Mouse (Mus musculus) gastrocnemius, postnatal 36 days (tissue): ENCODE measurements at regions not wholly inside any gene's neighbourhood (a gene's known extent, or its start where the extent isn't known, plus 50 kb on each side); places are given as distances from the start of the nearest gene placed in this dataset.

Source experiments
- DNase-seq, 2 experiments: peaks; one replicate each; pipeline ENCODE4 v3.0.0; 2022
- intact Hi-C: fragments of 180-260 bp; cut with DNase I; formaldehyde crosslinking; loops from one replicate; pipeline ENCODE4 v1.15.1; 2025

DNA sequence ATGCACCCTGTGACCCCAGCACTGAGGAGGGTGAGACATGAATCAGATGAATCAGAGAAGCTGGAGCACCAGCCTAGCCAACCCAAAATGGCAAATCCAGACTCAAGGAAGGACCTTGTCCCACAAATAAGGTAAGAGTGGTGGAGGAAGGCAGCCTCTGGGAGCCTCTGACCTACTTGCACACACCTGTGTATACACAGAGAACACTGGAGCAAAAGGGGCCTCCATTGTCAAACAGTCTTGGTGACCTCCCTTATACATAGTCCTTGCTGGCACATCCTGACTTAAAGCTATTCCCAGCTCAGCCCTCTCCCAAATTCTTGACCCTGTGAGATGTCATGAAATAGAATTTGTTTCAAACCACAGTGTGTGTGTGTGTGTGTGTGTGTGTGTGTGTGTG is 57.1 kb downstream of the Inhbb start:
- intact Hi-C loops, result no loop called here
- DNase-seq, result no peak

DNA sequence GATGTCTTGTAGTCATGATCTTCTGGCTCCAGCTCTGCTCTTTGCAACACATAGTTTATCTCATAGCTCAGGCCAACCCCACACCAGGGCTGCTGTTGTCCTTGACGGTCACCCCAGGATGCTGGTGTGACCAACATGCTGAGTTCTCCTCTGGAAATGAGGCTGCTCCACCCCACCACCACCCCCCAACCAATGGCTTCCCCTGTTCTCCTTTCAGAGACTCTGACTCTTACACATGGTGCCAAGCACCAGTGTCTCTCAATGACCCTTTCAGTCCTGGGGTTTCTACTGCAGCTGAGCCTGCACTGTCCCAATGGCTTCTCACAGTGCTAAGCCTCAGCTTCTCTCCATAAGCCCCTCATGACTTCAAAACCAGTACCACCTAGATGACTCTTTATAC is 64.0 kb downstream of the Inhbb start:
- intact Hi-C loops, result no loop called here
- no peak for DNase-seq

DNA sequence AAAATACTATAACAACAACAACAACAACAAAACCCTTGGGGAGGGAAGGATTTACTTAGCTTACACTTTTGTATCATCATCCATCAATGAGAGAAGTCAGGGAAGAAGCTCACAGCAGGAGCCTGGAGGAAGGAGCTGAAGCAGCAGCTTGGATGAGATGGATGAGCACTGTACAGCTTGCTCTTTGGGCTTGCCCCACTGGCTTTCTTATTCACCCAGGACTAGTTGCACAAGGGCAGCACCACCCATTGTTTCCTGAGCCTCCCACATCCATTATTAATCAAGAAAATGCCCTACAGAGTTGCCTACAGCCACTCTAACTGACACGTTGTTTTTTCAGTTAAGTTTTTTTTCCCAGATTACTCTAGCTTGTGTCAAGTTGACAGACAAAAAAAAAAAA is 65.1 kb downstream of the Inhbb start:
- DNase-seq, result no peak
- intact Hi-C loops, result no loop called here

DNA sequence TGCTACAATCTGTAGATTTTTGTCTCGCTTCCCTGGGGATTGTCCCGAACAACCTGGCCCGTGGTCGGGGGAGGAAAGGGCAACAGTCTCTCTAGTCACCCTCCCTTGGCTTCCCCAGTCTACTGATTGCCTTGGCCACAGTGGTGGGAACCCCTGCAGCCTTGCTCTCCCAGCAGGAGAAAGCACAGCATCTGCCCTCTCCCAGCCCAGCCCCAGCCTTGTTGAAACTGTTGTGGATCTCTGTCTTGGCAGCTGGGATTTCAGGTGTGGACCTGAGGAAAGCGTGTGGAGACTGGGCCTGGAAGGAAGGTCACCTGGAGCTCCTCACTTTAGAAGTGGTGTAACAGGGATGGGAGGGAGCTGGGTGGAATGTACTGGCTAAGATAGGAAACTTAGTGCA is 66.6 kb downstream of the Inhbb start:
- intact Hi-C loops, result no loop called here
- no peak for DNase-seq

DNA sequence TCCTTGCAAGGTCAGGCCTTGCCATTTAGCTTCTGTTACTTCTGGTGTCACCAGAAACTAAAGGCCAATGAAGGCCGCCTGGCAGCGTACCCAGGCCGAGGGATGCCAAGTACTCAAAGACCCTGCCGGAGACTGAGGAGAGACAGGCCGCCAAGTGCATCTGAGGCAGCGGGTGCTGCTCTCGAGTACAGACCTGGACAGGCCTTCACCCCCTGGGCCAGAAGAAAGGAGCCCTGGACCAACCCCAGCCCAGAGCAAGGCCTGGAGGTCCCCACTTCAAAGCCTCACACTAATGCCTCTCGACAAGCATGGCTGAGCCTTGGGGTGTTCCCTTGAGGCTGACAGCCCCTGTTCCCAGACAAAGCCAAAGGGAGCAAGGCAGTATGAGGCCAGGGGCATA is 70.5 kb downstream of the Inhbb start:
- DNase-seq, result no peak
- intact Hi-C loops, result no loop called here

DNA sequence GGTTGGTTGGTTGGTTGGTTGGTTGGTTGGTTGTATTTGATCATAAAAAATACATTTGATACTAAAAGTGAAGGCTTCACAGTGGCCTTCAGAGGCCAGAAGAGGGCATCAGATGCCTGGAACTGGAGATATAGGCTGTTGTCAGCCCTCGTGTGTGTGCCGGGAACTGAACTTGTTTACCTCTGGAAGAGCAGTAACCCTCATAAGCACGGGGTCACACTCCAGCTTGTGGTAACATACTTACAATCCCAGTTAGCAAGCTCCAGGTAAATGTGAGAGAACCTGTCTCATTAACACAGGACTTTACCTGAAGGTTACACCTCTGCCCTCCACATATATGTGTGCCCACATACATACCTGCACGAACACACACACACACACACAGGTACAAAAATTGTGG is 71.2 kb downstream of the Inhbb start:
- no peak for DNase-seq
- intact Hi-C loops, result no loop called here

DNA sequence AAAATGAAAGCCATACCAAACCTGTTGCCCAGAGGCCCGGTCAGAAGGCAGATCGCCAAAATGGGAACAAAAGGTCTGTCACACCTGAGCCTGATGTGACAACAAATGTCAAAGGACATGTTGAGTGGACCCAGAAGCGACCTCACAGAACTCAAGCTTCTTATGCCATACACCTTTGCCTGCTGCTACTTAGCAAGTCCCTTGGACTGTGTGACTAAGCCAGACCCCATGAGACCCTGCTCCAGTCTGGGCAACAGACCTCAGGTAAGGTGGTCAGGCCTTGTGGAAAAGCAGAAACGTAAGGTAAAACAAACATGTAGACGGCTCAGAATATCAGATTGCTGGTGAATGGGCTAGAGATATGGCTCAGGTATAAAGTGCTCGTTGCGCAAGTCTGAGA is 71.8 kb downstream of the Inhbb start:
- DNase-seq, result no peak
- intact Hi-C loops, result no loop called here

DNA sequence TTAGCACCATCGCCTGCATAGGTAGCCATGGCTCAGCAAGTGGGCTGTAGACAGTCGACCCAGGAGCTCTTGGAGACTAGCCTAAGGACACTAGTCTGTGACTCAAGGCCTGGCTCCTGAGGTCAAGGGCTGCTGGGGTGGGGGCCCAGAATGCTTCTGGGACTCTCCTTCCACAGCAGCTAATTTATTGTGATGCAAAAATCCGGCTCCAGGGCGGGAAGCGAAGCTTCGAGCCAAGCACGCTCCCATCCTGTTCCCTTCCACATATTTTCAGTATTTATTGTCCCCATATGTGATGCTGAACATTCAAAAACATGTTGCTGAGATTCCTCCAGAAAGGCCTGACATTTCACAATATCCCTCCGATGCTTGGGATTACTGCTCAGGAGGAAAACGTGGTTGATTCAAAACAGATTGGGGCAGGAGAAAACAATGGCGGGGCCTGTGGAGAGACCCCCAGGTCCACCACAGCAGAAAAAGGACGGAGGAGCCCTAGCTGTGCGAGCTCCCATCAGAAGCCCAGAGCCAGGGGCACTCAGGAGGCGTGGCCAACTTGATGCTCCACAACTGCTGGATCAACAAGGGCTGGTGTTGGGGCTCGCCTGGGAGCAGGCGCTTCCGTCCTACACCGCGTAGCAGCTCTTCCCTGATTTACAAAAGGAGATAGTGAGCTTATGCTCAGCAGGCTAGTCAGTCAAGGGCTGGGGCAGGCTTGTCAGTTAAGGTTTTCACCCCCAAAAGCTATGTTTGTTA is 73.4 kb downstream of the Inhbb start:
- DNase-seq, result no peak
- intact Hi-C loops, result no loop called here

DNA sequence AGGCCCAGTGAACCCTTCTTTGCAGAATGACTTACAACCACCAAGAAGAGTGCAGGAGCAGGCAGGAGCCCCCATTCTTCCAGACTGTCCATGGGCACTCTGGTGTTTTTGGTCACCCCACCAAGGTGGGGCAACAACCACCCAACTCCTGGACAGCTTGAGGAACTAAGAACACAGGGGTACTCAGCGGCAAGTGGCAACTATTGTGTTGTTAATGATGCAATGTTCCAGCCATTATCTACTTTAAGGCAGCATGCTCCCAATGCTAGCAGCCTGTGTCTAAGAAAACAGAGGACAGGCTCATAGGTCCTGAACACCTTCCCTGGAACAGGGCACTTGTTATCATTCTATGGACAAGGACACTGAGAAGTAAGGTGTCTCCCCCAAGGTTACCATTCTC is 74.3 kb downstream of the Inhbb start:
- DNase-seq, result no peak
- intact Hi-C loops, result no loop called here

DNA sequence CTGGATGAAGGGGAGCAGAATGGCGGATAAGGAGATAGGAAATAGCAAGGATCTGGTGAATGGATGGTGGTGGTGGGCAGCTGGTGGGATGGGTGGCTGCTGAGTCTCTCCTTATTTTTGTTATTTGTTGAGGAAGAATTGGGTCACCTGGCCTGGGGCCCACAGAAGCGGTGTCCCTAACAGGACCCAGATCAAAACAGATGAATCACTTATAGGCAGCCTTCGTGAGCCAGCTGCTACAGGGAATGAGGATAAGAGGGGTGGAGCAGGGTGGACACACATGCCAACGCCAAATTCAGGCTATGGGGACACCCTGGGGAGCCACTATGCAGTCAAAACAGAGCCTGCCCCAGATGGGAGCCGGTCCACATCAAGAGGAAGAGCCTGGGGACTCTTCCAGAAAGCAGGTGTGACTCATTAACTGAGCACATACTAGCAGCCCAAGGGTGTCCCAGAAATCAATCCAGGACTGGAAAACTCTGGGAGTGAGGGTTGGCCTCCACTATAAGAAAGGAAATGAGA is 75.4 kb downstream of the Inhbb start:
- intact Hi-C loops, result no loop called here
- no peak for DNase-seq

DNA sequence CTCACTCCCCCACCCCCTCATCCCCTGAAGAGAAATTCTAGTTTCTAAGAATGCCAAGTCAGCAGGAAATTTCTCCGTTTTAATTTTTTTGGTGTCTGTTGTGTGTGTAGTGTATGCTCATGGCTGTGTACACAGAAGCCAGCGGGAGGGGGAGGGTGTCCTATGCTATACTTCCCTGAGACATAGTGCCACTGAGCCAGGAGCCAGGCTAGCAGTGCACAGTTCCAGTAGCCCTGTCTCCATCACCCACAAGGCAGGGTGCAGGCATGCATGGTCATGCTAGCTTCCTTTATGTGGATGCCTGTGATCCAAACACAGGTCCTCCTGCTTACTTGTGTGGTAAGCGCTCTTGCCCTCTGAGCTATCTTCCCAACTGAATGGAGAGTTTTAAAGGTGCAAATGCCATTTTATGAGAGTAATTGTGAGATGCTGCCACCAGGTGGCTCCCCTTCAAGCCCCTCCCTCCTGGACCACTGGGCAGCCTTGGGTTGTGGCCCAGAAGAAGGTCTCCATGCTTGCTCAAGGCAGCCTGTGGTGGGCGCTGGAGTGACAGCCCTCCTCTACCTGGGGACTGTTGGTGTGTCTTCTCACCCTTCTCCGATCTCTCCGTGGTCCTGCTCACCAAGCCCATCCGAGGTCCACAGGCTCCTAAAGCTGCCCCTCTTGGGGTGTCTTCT is 76.8 kb downstream of the Inhbb start:
- intact Hi-C loops, result no loop called here
- DNase-seq, result no peak

DNA sequence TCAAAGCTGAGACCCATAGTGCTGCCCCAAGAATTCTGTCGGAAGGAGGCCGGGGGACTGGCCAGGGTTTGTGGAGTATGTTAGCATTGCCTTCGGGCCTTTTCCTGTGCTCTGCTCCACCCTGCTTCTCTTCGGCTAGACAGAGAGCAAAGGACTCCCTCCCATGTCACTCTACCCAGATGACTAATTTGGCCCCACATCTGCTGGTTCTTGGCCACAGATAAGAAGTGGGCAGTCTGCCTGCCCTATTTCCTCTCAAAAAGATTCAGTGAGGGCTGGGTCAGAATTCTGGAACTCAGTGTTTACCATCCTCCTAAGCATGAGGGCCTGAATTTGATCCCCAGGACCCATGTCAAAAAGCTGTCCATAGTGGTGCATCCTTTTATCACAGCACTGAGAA is 78.0 kb downstream of the Inhbb start:
- intact Hi-C loops, result no loop called here

DNA sequence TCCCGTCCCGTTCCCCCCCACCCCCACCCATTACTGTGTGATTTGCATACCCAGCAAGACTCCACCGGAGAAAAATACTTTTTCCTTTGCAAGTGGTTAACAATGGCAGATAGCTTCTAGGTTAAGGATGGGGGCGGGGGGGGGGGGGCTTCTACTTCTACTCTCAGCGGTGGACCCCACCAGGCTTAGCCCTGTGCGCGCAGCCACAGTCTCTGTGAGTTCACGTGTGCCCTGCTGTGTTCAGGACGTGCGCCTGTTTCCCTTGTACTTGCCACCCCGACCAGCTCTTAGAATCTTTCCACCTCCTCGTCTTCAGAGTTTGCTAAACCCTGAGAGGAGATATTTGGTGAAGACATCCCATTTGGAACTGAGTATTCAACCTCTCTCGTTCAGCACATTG is 86.9 kb downstream of the Inhbb start:
- DNase-seq, result no peak
- intact Hi-C loops, result no loop called here

More for the DNA sequence above, 78.0 kb downstream of the Inhbb start:
- no peak for DNase-seq

DNA sequence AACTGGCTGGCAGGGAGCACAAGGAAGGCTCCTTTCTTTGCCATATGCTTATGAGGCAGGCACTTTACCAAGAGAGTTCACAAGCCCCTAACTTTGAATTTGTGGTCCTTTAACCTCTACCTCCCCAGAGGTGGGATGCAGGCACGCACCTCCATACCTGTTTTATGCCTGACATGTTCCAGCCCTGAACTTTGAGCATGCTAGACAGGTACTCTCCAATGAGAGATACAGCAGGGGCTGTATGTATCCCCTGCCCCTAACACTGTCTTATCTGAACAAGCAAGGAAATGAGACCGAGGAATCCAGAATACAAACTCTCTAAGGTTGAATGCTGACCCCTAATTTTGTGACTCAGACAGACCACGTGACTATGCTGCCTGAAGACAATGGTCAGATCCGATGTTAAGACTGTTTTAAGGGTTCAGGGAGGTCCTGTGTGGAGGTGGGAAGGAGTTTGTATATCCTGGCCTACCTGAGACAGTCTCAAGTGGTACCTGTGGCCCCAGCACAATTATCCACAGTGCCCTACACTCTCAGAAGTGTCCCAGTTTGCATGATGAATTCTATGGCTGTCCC is 91.2 kb downstream of the Inhbb start:
- intact Hi-C loops, result no loop called here
- no peak for DNase-seq

DNA sequence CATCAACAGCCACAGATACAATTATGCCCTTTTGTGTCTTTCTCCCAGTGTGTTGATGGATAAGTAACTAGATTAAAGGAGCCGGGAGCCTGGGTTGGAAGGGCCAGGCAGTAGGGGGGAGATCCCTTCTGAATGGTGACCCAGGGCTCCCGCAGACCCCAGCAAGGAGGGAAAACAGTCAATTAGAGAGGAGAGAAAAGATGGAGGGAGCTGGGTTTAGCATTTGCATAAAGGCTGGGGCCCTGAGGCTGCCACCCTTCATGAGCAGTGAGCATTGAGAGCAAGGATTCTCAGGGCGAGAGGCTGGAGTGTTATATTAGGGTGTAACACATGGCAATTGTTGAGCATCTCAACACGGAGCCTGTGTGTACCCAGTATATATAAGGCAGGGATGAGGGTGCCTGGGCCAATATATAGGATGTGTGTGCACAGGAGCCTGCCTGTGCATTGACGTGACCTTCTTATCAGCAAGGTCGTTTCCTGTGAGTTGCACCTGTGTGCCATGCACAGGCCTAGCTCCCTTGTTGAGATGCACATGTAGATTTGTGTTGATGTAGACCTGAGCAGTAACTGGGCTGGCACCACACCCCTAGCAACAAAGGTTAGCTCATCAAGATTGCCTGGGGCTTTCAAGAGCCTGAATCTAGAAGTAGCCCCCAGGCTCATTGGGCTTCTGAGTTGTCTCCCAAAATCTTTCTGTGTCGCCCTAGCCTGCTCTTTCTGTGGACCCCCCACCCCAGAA is 92.2 kb downstream of the Inhbb start:
- intact Hi-C loops, result no loop called here
- no peak for DNase-seq

DNA sequence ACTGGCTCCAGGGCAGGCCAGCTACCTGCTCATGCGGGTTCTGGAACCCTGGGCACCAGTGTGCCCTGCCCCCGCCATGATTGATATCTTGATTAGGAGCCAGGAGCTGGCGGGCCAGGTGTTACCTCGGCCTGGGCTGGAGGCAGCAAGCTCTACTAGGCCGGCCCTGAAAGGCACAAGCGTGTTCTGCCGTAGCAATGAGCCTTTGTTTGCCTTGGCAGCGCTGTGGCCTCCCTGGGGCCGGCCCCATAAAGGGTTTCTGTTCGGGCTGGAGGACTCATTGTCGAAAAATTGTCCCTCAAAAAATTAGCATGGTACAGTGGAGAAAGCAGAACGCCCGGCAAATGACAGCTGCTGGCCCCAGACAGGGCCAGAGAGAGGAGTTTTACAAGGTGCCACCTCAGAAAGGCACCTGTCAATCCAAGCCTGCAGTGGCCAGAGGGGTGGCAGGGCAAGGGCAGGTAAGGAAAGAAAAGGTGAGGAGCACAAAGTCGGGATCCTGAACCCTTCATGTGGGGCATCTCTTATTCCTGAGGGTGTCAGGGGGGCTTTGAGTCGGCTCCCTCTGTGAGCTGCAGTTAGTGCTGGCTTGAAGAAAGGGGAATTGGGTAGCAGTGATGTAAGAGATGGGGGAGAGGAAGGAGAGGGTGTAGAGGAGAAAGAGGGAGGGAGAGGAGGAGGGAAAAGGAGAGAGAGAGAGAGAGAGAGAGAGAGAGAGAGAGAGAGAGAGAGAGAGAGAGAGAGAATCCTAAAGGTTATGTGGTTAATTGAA is 92.9 kb downstream of the Inhbb start:
- intact Hi-C loops, result no loop called here
- no peak for DNase-seq

DNA sequence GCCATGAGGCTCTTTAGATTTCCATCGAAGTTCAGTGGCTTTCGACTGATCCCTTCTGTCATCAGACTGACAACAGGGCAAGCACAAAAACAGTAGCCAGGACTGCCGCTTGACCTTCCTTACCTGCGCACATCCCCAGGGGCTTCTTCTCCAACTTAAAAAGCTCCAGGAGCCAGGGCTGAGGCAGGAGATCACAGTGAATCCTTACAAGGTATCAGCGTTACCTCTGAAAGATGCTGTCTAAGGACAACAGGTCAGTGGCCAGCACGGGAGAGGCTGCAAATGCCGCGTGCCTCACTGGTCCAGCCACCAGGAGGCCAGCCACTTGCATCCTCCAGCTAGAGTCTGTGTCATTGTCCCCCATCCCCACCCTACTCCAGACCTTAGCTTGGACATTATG is 97.5 kb downstream of the Inhbb start:
- DNase-seq, result no peak
- intact Hi-C loops, result no loop called here

DNA sequence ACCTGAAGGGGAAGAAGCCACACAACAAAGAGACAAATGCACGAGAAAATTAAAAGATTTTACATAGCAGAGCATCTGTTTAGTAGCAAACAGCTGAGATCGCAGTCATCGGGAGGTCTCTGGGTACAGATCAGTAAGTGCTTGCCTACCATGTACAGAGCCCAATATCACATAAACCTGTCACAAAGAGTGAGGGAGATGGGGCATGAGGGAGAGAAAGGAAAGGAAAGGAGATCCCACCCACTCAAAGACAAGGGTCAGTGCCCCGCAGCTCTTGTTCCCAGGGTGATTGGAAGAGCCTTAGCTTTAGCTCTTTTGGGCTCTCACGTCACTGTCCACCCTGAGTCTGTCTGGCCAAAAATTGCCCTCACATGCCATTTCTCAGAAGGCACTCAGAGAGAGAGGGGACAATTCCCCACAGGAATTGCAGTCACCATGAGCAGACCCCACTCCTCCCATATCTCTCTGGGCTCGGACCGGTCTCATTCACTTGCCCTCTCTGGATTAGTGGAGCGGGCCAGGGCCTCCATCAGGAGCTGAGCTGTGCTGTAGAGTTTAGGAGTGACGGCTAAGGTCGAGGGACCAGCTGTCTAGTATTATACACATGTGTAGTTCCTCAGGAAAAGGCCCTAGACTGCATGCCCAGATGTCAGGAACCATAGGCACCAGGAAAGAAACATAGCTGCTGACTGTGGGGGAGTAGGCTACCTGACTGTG is 99.6 kb downstream of the Inhbb start:
- intact Hi-C loops, result no loop called here

DNA sequence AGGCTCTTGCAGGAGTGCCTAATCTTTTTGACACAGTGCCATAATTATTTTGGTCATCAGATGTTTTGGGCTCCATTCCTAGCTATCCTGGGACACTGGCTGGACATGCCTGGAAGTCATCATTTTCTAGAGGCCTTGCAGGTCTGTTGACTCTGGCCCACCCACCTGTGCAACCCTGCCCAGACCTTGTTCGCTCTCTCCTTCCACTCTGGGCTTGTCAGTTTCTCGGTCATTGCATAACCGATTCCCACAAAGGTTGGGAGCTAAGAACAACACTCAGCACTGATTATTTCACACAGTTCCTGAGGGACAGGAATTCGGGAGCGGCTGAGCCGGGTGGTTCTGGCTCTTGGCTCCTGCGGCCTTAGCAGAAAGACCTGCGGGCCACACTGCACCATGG is 100.2 kb downstream of the Inhbb start:
- DNase-seq, result no peak

More for the DNA sequence above, 99.6 kb downstream of the Inhbb start:
- no peak for DNase-seq

DNA sequence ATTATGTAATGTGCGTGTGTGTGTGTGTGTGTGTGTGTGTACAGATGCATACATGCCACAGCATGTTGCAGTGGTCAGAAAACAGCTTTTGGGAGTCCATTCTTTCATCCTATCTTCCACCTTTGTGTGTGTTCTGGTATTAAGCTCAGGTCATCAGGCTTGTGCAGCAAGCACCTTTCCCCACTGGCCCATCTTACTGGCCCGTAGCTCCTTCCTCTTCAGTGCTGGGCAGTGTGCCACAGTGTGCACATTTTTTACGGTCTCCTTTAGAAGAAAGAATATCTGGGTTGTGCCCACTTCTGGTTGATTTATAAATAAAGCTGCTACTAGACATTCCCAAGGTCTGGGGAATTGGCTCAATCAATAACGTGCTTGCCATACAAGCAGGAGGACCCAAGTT is 105.0 kb downstream of the Inhbb start:
- DNase-seq, result no peak

More for the DNA sequence above, 100.2 kb downstream of the Inhbb start:
- intact Hi-C loops, result no loop called here

More for the DNA sequence above, 105.0 kb downstream of the Inhbb start:
- intact Hi-C loops, result no loop called here
